Mouse (Mus musculus): ENCODE results near the gene Tnfrsf13c. TPM values are rescaled to one million over a fixed set of nuclear protein-coding genes. Genes with fewer than 3 reads are reported as not detected.

Tnfrsf13c gene
- polyA plus RNA-seq, 1 experiment: not detected

GRCm38 (mm10) chr15:82232651-82233050 is 8.5 kb upstream of the Tnfrsf13c start:
- Histone ChIP-seq H3K4me3 (ENCODE audit: insufficient read depth, low read depth, low read length) (no peak overlapping the region), H3K4me1 (ENCODE audit: control insufficient read depth, insufficient read depth, low read length) (peaks cover 14% of the 10 kb centered on the region; the same call in 1 of the 2 replicates), H3K27ac (ENCODE audit: insufficient read depth, low read depth, low read length) (no peak overlapping the region)
- no peak for TF ChIP-seq CTCF (IDR thresholded peaks at IDR 0.05; ENCODE audit: insufficient read depth, low read depth, low read length)
- TF ChIP-seq POLR2A (IDR thresholded peaks at IDR 0.05; ENCODE audit: insufficient read depth, low read depth, low read length): no peak
- 91% methylated on average over 4 of the region's 4 CpGs for WGBS

GRCm38 (mm10) chr15:82231591-82232378 is 7.6 kb upstream of the Tnfrsf13c start:
- WGBS: 58% methylated on average over 11 of the region's 11 CpGs
- Histone ChIP-seq H3K4me3 (ENCODE audit: insufficient read depth, low read depth, low read length) (no peak overlapping the region), H3K27ac (ENCODE audit: insufficient read depth, low read depth, low read length) (no peak overlapping the region), H3K4me1 (ENCODE audit: control insufficient read depth, insufficient read depth, low read length) (peaks cover 14% of the 10 kb centered on the region; the same call in 1 of the 2 replicates)
- TF ChIP-seq CTCF (IDR thresholded peaks at IDR 0.05; ENCODE audit: insufficient read depth, low read depth, low read length): no peak
- no peak for TF ChIP-seq POLR2A (IDR thresholded peaks at IDR 0.05; ENCODE audit: insufficient read depth, low read depth, low read length)

GRCm38 (mm10) chr15:82231100-82231499 is 6.9 kb upstream of the Tnfrsf13c start:
- H3K4me1 ChIP-seq (ENCODE audit: control insufficient read depth, insufficient read depth, low read length): peaks cover 14% of the 10 kb centered on the region; the same call in 1 of the 2 replicates
- no peak overlapping the region for H3K4me3 ChIP-seq (ENCODE audit: insufficient read depth, low read depth, low read length)
- 82% methylated on average over 4 of the region's 4 CpGs for WGBS
- no peak overlapping the region for H3K27ac ChIP-seq (ENCODE audit: insufficient read depth, low read depth, low read length)
- TF ChIP-seq CTCF (IDR thresholded peaks at IDR 0.05; ENCODE audit: insufficient read depth, low read depth, low read length) (no peak), POLR2A (IDR thresholded peaks at IDR 0.05; ENCODE audit: insufficient read depth, low read depth, low read length) (no peak)

GRCm38 (mm10) chr15:82230098-82230611 is 6.0 kb upstream of the Tnfrsf13c start:
- H3K4me1 ChIP-seq (ENCODE audit: control insufficient read depth, insufficient read depth, low read length): peaks cover 20% of the 10 kb centered on the region; the same call in 1 of the 2 replicates
- 87% methylated on average over 6 of the region's 6 CpGs for WGBS
- no peak for TF ChIP-seq POLR2A (IDR thresholded peaks at IDR 0.05; ENCODE audit: insufficient read depth, low read depth, low read length)
- no peak overlapping the region for H3K27ac ChIP-seq (ENCODE audit: insufficient read depth, low read depth, low read length)
- H3K4me3 ChIP-seq (ENCODE audit: insufficient read depth, low read depth, low read length): no peak overlapping the region

GRCm38 (mm10) chr15:82229542-82230045 is 5.4 kb upstream of the Tnfrsf13c start:
- Histone ChIP-seq H3K4me1 (ENCODE audit: control insufficient read depth, insufficient read depth, low read length) (peaks cover 20% of the 10 kb centered on the region; the same call in 1 of the 2 replicates), H3K27ac (ENCODE audit: insufficient read depth, low read depth, low read length) (no peak overlapping the region), H3K4me3 (ENCODE audit: insufficient read depth, low read depth, low read length) (no peak overlapping the region)
- TF ChIP-seq POLR2A (IDR thresholded peaks at IDR 0.05; ENCODE audit: insufficient read depth, low read depth, low read length) (no peak), CTCF (IDR thresholded peaks at IDR 0.05; ENCODE audit: insufficient read depth, low read depth, low read length) (no peak)
- 72% methylated on average over 11 of the region's 11 CpGs for WGBS

GRCm38 (mm10) chr15:82225769-82226168 is 1.6 kb upstream of the Tnfrsf13c start:
- Histone ChIP-seq H3K4me1 (ENCODE audit: control insufficient read depth, insufficient read depth, low read length) (peaks cover 28% of the 10 kb centered on the region), H3K4me3 (ENCODE audit: insufficient read depth, low read depth, low read length) (no peak overlapping the region), H3K27ac (ENCODE audit: insufficient read depth, low read depth, low read length) (no peak overlapping the region)
- no peak for TF ChIP-seq POLR2A (IDR thresholded peaks at IDR 0.05; ENCODE audit: insufficient read depth, low read depth, low read length)
- WGBS: 88% methylated on average over 5 of the region's 5 CpGs

GRCm38 (mm10) chr15:82224602-82225215 is 540 bp upstream of the Tnfrsf13c start:
- TF ChIP-seq POLR2A (IDR thresholded peaks at IDR 0.05; ENCODE audit: insufficient read depth, low read depth, low read length) (no peak), CTCF (IDR thresholded peaks at IDR 0.05; ENCODE audit: insufficient read depth, low read depth, low read length) (no peak)
- H3K4me1 ChIP-seq (ENCODE audit: control insufficient read depth, insufficient read depth, low read length): peaks cover 32% of the 10 kb centered on the region
- H3K27ac ChIP-seq (ENCODE audit: insufficient read depth, low read depth, low read length): no peak overlapping the region
- 65% methylated on average over 7 of the region's 7 CpGs for WGBS
- H3K4me3 ChIP-seq (ENCODE audit: insufficient read depth, low read depth, low read length): no peak overlapping the region

- Histone ChIP-seq H3K27ac (ENCODE audit: insufficient read depth, low read depth, low read length) (no peak overlapping the region), H3K4me1 (ENCODE audit: control insufficient read depth, insufficient read depth, low read length) (peaks cover 38% of the 10 kb centered on the region), H3K4me3 (ENCODE audit: insufficient read depth, low read depth, low read length) (no peak overlapping the region)
- TF ChIP-seq CTCF (IDR thresholded peaks at IDR 0.05; ENCODE audit: insufficient read depth, low read depth, low read length) (no peak), POLR2A (IDR thresholded peaks at IDR 0.05; ENCODE audit: insufficient read depth, low read depth, low read length) (no peak)
- WGBS: 88% methylated on average over 7 of the region's 7 CpGs
These were observed 918 bp downstream of the Tnfrsf13c start for GRCm38 (mm10) chr15:82223251-82223650.
